Mouse (Mus musculus) cerebellum, postnatal 4 days (tissue): ENCODE measurements around the gene Gss.

Experiments used
- DNase-seq, 2 experiments: peaks; one replicate each; pipeline ENCODE4 v3.0.0; 2022; ENCODE audit warnings: low spot score in 2 of 2, mixed read lengths in 1 of 2

The Gss gene

GRCm38 (mm10) chr2:155592137-155592853 is at the start of gene Gss:
Gss (minus strand) TSS chr2:155592810.
- peak; percentile 100 for DNase-seq

- peak in 1 of 2 experiments; percentile 45 for DNase-seq
Observed at GRCm38 (mm10) chr2:155641540-155642472, 49.2 kb upstream of the Gss start.

GRCm38 (mm10) chr2:155640656-155641055 is 48.0 kb upstream of the Gss start:
- peak in 1 of 2 experiments; percentile 69 for DNase-seq

- no peak for DNase-seq
Observed at GRCm38 (mm10) chr2:155637411-155637810, 44.8 kb upstream of the Gss start.

- no peak for DNase-seq
Observed at GRCm38 (mm10) chr2:155636881-155637280, 44.3 kb upstream of the Gss start.

GRCm38 (mm10) chr2:155635961-155636360 is 43.4 kb upstream of the Gss start:
- DNase-seq, result no peak

GRCm38 (mm10) chr2:155634562-155634961 is 42.0 kb upstream of the Gss start:
- no peak for DNase-seq

GRCm38 (mm10) chr2:155633731-155634130 is 41.1 kb upstream of the Gss start:
- no peak for DNase-seq

- DNase-seq, result no peak
Observed at GRCm38 (mm10) chr2:155633121-155633520, 40.5 kb upstream of the Gss start.

GRCm38 (mm10) chr2:155632138-155632936 is 39.7 kb upstream of the Gss start:
- DNase-seq, result no peak

GRCm38 (mm10) chr2:155630590-155631416 is 38.2 kb upstream of the Gss start:
- peak in 1 of 2 experiments; percentile 36 for DNase-seq

GRCm38 (mm10) chr2:155630153-155630552 is 37.5 kb upstream of the Gss start:
- DNase-seq, result no peak

GRCm38 (mm10) chr2:155629231-155629661 is 36.6 kb upstream of the Gss start:
- peak in 1 of 2 experiments; percentile 52 for DNase-seq

- DNase-seq, result no peak
Observed at GRCm38 (mm10) chr2:155628519-155628918, 35.9 kb upstream of the Gss start.

GRCm38 (mm10) chr2:155628112-155628511 is 35.5 kb upstream of the Gss start:
- no peak for DNase-seq

GRCm38 (mm10) chr2:155627030-155627738 is 34.6 kb upstream of the Gss start:
- DNase-seq, result peak; percentile 69 to 88

- DNase-seq, result no peak
Observed at GRCm38 (mm10) chr2:155626277-155626676, 33.7 kb upstream of the Gss start.

- DNase-seq, result no peak
Observed at GRCm38 (mm10) chr2:155624730-155625129, 32.1 kb upstream of the Gss start.

GRCm38 (mm10) chr2:155623996-155624395 is 31.4 kb upstream of the Gss start:
- no peak for DNase-seq

- no peak for DNase-seq
Observed at GRCm38 (mm10) chr2:155622606-155623005, 30.0 kb upstream of the Gss start.
